Mouse (Mus musculus) neural tube, embryonic 13.5 days (tissue): ENCODE measurements around the gene Slc18b1. TPM values are rescaled to one million over a fixed set of nuclear protein-coding genes. Genes with fewer than 3 reads are reported as not detected.

Experiments used
- ATAC-seq: fragments of 200-750 bp; cut with Nextera tagmentation; 2 replicates; pipeline ENCODE4 v1.8.0; 2017; ENCODE audit warnings: low read depth, mild to moderate bottlenecking, moderate TSS enrichment, moderate library complexity
- H3K27ac ChIP-seq: fragments of 300-500 bp; sonication (generic); replicated peaks from 2 replicates; pipeline ENCODE4 v1.5.1; 2015; ENCODE audit warnings: moderate library complexity, mild to moderate bottlenecking, inconsistent platforms
- H3K27me3 ChIP-seq: fragments of 300-500 bp; sonication (generic); 2 replicates; pipeline ENCODE4 v1.6.1; 2015; ENCODE audit warnings: mild to moderate bottlenecking, inconsistent platforms
- H3K36me3 ChIP-seq: fragments of 300-500 bp; sonication (generic); 2 replicates; pipeline ENCODE4 v1.6.1; 2015; ENCODE audit warnings: mild to moderate bottlenecking, inconsistent platforms
- H3K4me1 ChIP-seq: fragments of 300-500 bp; sonication (generic); replicated peaks from 2 replicates; pipeline ENCODE4 v1.6.1; 2015; ENCODE audit warnings: inconsistent platforms
- H3K4me2 ChIP-seq: fragments of 300-500 bp; sonication (generic); 2 replicates; pipeline ENCODE4 v1.6.1; 2015; ENCODE audit warnings: inconsistent platforms, mild to moderate bottlenecking, moderate library complexity
- H3K4me3 ChIP-seq: fragments of 300-500 bp; sonication (generic); 2 replicates; pipeline ENCODE4 v1.5.1; 2015; ENCODE audit warnings: mild to moderate bottlenecking, inconsistent platforms
- H3K9ac ChIP-seq: fragments of 300-500 bp; sonication (generic); 2 replicates; pipeline ENCODE4 v1.6.1; 2015; ENCODE audit warnings: moderate library complexity, mild to moderate bottlenecking, inconsistent platforms
- H3K9me3 ChIP-seq: fragments of 300-500 bp; sonication (generic); 2 replicates; pipeline ENCODE4 v1.6.1; 2016; ENCODE audit warnings: inconsistent platforms
- WGBS: fragments of 180-500 bp; shearing (Covaris S2); methylation state at CpG from one replicate; pipeline ENCODE4 v1.1.7; 2015; 5-methylcytosine and 5-hydroxymethylcytosine counted together
- polyA plus RNA-seq: library from polyadenylated mRNA; unstranded; fragments of >200 nt; fragmentation: Nextera tagmentation; extraction: Ambion mirVana; gene quantifications from 2 replicates; pipeline ENCODE4 v1.2.1, GENCODE M21; 2015

The Slc18b1 gene
- polyA plus RNA-seq, 1 experiment from 2014 or later = 19.4 TPM

DNA sequence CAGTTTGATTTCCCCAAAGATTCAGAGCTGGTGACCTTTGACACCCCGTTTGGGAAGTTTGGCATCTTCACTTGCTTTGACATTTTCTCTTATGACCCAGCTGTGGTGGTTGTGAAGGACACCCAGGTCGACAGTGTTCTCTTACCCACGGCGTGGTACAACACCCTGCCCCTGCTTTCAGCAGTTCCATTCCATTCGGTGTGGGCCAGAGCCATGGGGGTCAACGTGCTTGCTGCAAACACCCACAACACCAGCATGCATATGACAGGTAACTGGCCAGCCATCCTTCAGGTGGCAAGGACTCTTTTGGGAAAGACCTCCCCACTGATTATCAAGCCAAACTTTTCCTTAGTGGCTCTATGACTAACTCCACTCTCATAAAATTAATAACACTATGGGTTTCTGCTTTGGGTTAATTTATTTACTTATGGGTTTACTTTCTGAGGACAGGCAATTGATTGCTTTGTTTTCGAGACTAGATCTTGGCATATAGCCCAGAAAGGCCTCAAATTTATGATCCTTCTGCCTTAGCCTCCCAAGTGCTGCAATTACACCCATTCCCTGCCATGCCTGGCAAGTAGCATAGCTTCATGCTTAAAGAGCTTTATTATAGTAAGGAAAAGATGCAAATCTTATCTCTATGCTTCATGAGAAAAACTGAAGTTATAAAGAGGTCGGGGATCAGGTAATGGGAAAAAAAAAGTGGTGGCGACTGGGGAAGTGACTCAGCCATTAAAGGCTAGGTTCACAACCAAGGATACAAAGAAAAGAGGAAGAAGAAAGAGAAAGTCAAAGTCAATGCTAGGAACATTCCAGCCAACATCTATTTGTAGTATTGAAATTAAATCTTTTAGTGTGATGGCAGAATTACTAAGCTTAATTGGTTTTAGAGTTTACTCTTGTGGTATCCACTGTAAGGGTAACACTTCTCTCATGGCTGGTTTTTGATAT is 67.9 kb downstream of the Slc18b1 start:
- WGBS = 67% methylated on average over 9 of the region's 9 CpGs
- H3K4me2 ChIP-seq = no peak overlapping the region
- H3K9me3 ChIP-seq = peaks cover 7% of the 10 kb centered on the region; the same call in 1 of the 2 replicates
- H3K27ac ChIP-seq = no peak overlapping the region
- H3K4me3 ChIP-seq = no peak overlapping the region
- ATAC-seq = no peak
- no peaks in the 10 kb centered on the region for H3K36me3 ChIP-seq
- no peaks in the 10 kb centered on the region for H3K27me3 ChIP-seq
- H3K9ac ChIP-seq = no peak overlapping the region
- no peaks in the 10 kb centered on the region for H3K4me1 ChIP-seq

Other genes starting within 250 kb of the Slc18b1 start
- 111 and 141 TPM in 2 replicates for gene Rps12, start 9.7 kb upstream of the Slc18b1 start, polyA plus RNA-seq
- gene Vnn3, start 54.5 kb downstream of the Slc18b1 start, polyA plus RNA-seq = not detected in 2 replicates
- gene Vnn1, start 97.7 kb downstream of the Slc18b1 start, polyA plus RNA-seq = 0.12 TPM in 1 of 2 replicates, not detected in the other
- gene Taar1, start 123.4 kb downstream of the Slc18b1 start, polyA plus RNA-seq = not detected in 2 replicates
- gene Taar2, start 141.6 kb downstream of the Slc18b1 start, polyA plus RNA-seq = 0.20 TPM in 1 of 2 replicates, not detected in the other
- gene Taar3, start 152.6 kb downstream of the Slc18b1 start, polyA plus RNA-seq = not detected in 2 replicates
- gene Taar4, start 163.5 kb downstream of the Slc18b1 start, polyA plus RNA-seq = not detected in 2 replicates
- not detected in 2 replicates for gene Taar5, start 173.7 kb downstream of the Slc18b1 start, polyA plus RNA-seq
- not detected in 2 replicates for gene Taar6, start 188.7 kb downstream of the Slc18b1 start, polyA plus RNA-seq
- not detected in 2 replicates for gene Taar7a, start 196.5 kb downstream of the Slc18b1 start, polyA plus RNA-seq
- not detected in 2 replicates for gene Taar7b, start 203.0 kb downstream of the Slc18b1 start, polyA plus RNA-seq
- not detected in 2 replicates for gene Taar7d, start 230.2 kb downstream of the Slc18b1 start, polyA plus RNA-seq
- not detected in 2 replicates for gene Taar7e, start 240.6 kb downstream of the Slc18b1 start, polyA plus RNA-seq